Mouse (Mus musculus) heart, postnatal 4 days (tissue): Measurements from ENCODE around the gene Ipmk. TPM values are rescaled to one million over a fixed set of nuclear protein-coding genes. Genes with fewer than 3 reads are reported as not detected.
A peak's percentile ranks its signal among the peaks of the same experiment; 100 is the strongest.
"Not testable (repeated sequence)": the region's sequence is repeated elsewhere in the genome, so short reads cannot be mapped to it uniquely, and the experiment has no call there.

Experiments
- DNase-seq: peaks from one replicate; pipeline ENCODE4 v3.0.0; 2021
- total RNA-seq, 2 experiments: library from RNA; stranded (reverse); gene quantifications; 2 replicates each; pipeline ENCODE4 v1.2.3; 2021

Ipmk gene
- total RNA-seq, 2 experiments from 2014 or later = 12.3 to 14.2 TPM

DNA sequence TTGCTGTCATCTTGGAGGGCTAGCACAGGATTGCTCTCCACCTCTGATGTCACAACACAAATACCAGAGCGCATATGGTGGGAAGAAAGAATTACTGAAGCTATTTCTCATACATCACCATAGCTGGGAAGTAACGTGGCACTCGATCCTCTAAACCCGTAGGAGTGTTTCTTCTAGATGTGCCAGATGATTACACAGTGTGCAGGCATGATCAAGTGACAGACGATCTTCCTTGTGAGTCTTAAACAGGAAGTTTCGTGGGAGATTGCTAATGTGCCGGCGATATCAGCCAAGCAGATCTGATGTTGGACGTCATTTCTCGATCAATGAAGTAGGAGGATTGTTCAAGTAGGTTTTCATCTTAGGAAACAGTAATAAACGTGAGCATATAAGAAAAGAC lies 26.1 kb downstream of the Ipmk start:
- no peak for DNase-seq

GRCm38 (mm10) chr10:71376014-71376413 lies 28.5 kb downstream of the Ipmk start:
- no peak for DNase-seq

DNA sequence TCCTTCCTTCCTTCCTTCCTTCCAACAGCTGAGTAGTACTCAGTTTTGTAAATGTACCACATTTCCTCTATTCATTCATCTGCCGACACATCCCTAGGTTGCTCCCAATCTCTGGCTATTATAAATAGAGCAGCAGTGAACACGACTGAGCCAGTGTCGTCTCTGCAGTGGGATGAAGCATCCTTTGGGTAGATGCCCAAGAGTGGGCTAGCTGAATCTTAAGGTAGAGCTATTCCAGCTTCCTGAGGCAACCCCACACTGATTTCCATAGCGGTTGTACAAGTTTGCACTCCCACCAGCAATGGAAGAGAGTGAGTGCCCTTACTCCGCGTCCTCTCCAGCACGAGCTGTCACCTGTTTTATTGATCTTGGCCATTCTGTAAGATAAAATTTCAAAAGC lies 32.8 kb downstream of the Ipmk start:
- DNase-seq = no peak

GRCm38 (mm10) chr10:71381471-71382033 lies 34.0 kb downstream of the Ipmk start:
- no peak for DNase-seq

GRCm38 (mm10) chr10:71382109-71382508 lies 34.5 kb downstream of the Ipmk start:
- DNase-seq = no peak

- no peak for DNase-seq
These were observed 35.4 kb downstream of the Ipmk start for GRCm38 (mm10) chr10:71382858-71383551.

DNA sequence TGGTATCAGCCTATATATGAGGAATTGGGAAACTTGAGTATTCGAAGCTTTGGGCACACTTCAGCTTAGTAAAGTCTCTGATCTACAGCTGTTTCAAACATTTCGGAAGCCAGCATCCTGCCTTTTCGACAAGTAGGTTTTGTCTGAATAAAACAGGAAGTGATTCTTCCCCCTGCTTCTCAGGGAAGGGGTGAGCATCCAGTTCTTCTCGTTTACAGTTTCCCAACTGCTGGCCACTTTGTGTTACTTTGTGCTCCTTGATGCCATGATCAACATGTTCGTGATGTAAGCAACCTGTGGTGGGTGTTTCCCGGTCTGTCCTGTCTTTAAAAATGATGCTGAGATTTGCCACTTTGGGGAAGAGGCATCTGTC lies 36.0 kb downstream of the Ipmk start:
- not testable (repeated sequence) for DNase-seq

DNA sequence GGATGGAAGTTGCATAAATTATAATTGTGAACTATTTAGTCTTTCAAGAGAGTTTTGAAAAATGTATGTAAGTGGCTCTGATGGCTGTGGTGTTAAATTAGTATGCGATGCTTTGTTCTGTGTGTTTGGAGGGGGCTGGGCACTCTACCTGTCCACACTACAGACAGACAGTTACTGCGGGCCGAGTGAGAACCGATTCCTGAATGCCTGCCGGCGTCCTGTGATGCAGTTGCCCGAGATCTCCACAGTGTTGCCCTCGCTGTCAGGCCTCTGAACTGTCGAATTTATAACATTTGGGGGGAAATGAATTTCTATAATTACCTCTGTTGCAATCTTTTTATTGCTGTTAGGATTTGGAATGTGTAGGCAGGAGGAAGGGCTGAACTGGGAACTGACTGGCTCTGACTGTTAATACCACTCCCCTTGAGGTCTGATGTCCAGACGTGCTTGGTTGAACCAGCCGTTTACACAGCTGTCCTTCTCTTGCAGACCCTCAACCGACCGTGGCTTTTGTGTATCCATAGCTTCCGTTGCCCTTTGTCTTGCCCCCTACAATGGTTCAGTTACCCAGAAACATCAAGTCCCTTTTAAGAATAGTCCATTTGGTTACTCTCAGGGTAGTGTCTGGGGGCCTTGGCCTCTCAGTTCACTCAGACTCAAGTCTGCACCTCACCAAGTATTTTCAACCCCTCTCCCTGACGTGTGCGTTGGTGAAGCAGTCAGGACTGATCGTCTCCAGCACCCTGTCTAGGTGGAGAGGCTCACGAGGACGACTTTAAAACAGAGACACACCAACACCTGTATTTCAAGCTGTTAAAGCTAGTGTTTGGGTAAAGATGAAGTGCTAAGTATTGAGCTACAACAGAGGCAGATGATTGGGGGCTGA lies 36.8 kb downstream of the Ipmk start:
- DNase-seq = no peak

DNA sequence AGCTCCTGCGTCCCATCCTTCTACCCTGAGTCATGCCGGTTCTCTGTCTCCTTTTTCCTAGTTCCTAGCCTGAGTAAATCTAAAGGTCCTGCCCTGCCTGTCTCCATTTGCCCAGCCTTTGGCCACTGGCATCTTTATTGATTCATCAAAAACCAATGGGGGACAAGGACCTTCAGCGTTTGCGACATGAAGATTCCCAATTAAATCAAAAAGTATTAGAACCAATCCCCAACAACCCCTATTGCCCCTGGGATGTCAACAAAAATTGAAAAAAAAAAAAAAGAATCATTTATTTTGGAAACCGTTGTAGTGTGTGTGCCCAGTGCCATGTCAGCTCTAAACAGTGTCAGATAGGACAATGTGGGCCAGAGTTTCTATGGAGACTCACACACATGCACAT lies 41.7 kb downstream of the Ipmk start:
- DNase-seq = no peak

GRCm38 (mm10) chr10:71398383-71399145 lies 51.0 kb downstream of the Ipmk start:
- DNase-seq = no peak

DNA sequence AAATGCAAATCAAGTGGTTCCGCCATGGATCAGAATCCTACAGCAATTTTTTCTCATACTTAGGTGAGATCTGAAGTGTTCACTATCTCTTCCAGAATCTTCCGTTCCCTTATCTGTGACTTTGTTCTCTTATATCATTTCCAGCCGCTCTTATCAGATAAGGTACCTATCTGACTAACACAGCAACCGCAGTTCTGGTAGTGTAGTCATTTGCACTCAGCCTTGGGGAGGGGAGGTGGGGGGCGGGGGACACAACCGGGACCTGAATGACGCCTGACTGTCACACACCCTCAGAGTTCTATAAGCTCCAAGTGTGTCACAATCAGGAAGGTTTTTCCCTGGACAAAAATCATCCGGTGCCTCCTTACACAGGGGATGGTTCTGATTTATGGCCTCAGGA lies 51.8 kb downstream of the Ipmk start:
- DNase-seq = no peak

GRCm38 (mm10) chr10:71399987-71400386 lies 52.4 kb downstream of the Ipmk start:
- DNase-seq = no peak

- DNase-seq = peak; percentile 46
These were observed 53.5 kb downstream of the Ipmk start for GRCm38 (mm10) chr10:71400818-71401646.

- DNase-seq = peak; percentile 14
These were observed 56.1 kb downstream of the Ipmk start for GRCm38 (mm10) chr10:71403638-71404037.

DNA sequence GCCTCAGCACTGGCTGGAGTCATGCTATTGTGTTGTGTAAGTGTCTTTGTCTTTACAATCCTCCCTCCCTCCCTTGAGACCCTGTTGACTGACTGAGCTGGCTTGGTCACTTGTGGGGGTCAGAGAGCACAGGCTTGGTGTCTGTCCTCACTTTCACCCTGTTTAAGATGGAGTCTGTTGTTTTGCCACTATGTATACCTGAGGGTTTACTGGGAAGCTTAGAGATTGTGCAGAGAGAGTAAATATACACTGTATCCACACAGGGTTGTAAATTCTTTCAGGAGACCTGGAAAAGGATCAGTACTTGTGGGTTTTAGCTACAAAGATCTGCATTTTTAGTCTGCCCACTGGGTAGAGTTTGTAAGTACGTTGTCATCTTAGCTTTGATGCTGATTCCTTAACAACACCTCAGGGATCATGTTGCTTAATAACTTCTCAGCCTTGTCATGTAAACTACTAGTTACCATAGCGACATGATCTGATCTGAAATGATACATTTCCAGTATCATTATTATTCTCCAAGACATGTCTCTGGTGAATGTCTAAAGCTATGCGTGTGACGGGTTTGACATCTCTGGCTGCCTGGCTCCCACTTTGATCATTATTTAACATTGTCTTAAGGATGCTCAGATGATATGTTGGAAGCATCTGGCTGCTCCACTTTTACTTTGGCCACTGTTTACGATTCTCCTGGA lies 58.1 kb downstream of the Ipmk start:
- no peak for DNase-seq

GRCm38 (mm10) chr10:71409948-71410347 lies 62.4 kb downstream of the Ipmk start:
- no peak for DNase-seq

GRCm38 (mm10) chr10:71413401-71413800 lies 65.8 kb downstream of the Ipmk start:
- DNase-seq = no peak

- DNase-seq = no peak
These were observed 74.0 kb downstream of the Ipmk start for GRCm38 (mm10) chr10:71421531-71421930.

DNA sequence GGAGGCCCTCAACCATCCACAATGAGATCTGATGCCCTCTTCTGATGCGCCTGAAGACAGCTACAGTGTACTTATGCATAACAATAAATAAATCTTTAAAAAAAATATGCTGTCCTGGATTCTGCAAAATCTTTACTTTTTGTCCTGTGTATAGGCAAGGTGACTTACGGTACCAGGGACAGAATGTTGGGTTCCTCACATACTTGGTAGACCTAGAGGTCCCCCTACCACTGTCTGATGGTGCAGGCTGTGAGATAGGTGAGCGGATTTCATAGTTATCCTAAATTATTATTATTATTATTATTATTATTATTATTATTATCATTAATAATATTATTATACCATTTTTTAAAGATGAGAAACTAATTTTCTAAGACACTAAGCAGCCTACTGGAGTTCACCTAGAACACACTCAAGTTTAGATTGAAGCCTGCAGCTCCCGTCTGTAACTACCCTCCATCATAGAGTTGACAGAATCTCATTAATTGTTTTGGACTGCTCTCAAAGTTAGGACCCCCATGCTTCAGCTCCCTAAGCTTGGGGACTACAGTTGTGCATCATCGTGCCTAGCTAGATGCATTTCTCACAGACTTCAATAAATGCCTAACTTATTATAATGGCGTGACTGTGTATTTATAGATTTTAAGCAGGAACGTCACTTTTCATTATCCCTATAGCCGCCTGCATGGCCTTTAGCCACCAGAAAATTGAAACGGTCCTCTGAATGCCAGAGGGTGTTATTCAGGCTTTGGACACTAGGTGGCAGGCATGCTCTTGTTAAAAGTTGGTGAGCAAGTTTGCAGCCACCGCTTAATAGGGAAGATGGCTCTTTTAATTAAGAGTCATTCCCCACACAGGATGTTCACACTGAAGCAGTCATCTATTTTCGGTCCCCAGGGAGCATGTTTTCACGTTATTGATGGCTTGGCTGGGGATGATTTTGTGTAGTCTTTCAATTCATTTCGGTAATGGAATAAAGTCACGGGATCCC lies 74.8 kb downstream of the Ipmk start:
- DNase-seq = peak; percentile 75

- DNase-seq = no peak
These were observed 79.2 kb downstream of the Ipmk start for GRCm38 (mm10) chr10:71426740-71427139.
